Mouse (Mus musculus) layer of hippocampus, adult 8-10 months (tissue): ENCODE results near the gene Arhgap8. TPM values are rescaled to one million over a fixed set of nuclear protein-coding genes. Genes with fewer than 3 reads are reported as not detected.
A peak's percentile ranks its signal among the peaks of the same experiment; 100 is the strongest.
"Not testable (repeated sequence)": the region's sequence is repeated elsewhere in the genome, so short reads cannot be mapped to it uniquely, and the experiment has no call there.

ENCODE experiments used
- DNase-seq, 2 experiments: peaks; one replicate each; pipeline ENCODE4 v3.0.0; 2022; ENCODE audit warnings: low spot score in 2 of 2
- total RNA-seq, 4 experiments: library from RNA; stranded (reverse); gene quantifications; 2 replicates each; pipeline ENCODE4 v1.2.4; 2022

The Arhgap8 gene
- total RNA-seq, 4 experiments from 2014 or later: 0.18 to 0.76 (median 0.39) TPM; not detected in 1

GRCm38 (mm10) chr15:84731676-84732424, 12.0 kb downstream of the Arhgap8 start:
- DNase-seq: no peak

GRCm38 (mm10) chr15:84732425-84732749, 12.5 kb downstream of the Arhgap8 start:
- no peak for DNase-seq

DNA sequence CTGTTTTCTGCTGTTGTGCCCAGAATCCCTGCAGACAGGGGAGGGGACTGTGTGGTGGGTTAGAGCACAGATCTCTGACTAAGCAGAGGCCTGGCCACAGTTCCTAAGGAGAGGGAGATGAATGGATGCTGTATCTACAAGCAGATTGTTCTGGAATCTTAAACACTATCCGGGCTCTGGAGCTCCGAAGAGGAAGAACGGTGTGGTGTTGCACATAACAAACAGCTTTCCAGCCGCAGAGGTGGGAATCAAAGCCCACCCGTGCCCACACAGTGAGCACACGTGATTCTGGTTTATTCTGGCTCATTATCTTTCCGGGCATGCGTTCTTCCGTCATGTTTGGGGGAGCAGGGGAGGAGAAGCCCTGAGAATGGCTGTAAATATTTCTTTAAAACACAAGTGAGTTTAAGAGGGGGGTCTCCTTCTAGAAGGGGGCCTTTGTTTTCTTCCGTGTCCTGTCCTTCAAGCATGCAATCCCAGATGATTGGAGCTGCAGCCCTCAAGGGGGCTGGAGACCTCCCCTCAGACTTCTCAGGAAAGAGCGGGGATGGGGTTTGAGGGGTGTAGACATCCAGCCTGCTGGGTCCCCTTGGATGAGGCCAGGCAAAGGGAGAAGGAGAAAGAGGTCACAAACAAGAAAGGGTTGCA, 16.6 kb downstream of the Arhgap8 start:
- no peak for DNase-seq

DNA sequence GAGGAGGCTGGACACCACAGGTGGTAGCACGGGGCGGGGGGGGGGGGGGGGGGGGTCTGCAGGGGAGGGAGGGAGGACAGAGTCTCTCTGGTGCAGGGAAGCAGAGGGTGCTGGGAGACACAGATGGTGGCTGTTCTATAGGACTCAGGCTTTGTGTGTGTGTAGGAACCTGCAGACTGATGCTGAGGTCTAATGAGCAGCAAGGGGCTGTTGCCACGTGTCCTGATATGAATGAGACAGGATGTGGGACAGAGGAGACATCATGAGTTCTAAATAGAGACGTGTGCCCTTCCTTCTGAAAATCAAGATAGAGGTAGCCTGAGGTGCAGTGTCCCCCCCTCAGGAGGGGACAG, 17.1 kb downstream of the Arhgap8 start:
- no peak for DNase-seq

GRCm38 (mm10) chr15:84738246-84738645, 18.4 kb downstream of the Arhgap8 start:
- DNase-seq: no peak

DNA sequence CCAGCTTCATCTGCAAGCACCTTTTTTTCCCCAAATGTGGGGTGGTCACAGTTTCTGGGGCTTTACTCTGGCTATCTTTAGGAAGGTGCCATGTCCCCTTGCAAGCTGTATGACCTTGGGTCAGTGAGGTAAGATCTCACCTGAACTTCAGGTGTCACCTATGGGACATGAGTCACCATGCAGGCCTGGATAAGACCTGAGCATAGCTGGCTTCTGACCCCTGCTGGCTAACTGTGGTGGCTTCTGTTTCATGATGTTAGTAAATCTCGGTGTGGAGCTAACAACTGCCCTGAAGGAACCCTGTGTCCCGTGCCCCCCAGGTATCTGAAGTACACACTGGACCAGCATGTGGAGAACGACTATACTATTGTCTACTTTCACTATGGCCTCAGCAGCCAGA, 21.7 kb downstream of the Arhgap8 start:
- DNase-seq: no peak

DNA sequence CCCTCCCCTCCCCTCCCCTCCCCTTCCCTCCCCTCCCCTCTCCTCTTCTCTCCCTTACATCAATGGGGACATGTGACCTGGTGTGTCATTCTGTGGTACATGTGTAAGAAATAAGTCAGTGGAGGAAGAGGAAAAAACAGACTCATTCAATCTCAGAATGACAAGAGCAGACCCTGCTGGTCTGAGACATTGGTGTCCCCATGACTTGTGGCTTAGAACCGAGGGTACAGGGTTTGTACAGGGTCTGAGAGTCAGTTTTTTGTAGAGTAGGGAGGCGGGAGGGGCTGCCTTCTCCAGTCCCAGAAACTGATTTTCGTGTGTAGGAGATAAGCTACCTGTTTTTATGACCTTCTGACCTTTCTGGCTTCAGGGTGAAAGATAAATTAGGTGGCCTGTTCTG, 23.5 kb downstream of the Arhgap8 start:
- no peak for DNase-seq

GRCm38 (mm10) chr15:84744308-84744707, 24.5 kb downstream of the Arhgap8 start:
- DNase-seq: no peak

DNA sequence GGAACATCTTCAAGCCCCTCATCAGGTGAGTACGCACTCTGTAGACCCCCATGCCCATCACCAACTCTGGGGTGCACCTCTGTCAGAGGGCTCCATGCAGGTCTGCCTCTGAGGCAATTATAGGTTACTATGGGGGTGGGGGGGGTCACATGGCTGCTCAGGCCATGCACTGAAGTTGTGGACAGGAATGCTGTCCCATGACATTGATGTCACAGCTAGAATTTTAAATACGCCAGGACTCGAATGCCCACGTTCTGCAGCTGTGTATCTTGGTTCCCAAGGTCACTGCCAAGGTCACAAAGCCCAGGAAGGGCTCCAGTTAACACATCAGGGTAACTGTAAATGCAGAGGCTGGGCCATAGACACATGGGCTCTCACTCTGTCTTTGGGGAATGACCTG, 26.0 kb downstream of the Arhgap8 start:
- no peak for DNase-seq

GRCm38 (mm10) chr15:84754987-84755386, 35.1 kb downstream of the Arhgap8 start:
- DNase-seq: peak; percentile 32 to 75

DNA sequence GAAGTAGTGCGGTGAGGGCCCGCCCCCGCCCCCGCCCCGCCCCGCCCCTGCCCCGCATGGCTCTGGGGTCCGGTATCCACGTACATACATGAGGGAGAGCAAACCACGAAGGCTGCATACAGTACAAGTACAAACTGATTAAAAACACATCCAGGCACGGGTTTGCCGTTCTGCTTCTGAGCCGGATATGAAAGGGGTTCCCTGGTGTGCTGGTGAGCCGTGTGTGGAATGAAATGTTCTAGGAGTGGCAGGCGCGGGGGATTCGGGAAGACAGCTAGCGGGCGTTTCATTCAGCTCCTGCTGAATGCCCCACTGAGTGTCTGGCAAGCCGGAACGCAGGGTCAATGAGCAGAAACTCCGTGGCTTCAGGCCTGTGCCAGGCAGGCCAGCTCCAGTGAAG, 36.6 kb downstream of the Arhgap8 start:
- peak in 1 of 2 experiments; percentile 24 for DNase-seq

DNA sequence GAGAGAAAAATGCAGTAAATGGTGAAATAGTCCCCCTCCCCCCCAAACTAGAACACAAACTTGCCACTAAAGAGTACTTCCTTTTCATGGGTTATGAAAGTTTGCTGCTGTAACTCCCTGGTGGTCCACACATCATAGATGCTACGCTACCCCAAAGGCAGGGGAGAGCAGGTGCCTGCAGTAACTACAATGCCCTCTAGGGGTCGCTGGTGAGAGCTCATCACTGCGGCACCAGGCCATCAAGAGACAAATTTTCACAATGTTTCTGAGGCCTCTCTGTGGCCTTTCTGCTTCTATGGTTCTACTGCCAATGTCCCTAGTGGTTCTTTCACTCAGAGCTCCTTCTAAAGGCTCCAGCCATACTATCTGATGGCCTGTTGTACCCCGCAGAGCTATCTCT, 38.6 kb downstream of the Arhgap8 start:
- peak in 1 of 2 experiments; percentile 40 for DNase-seq

- no peak for DNase-seq
These were observed 43.0 kb downstream of the Arhgap8 start for GRCm38 (mm10) chr15:84762712-84763422.

DNA sequence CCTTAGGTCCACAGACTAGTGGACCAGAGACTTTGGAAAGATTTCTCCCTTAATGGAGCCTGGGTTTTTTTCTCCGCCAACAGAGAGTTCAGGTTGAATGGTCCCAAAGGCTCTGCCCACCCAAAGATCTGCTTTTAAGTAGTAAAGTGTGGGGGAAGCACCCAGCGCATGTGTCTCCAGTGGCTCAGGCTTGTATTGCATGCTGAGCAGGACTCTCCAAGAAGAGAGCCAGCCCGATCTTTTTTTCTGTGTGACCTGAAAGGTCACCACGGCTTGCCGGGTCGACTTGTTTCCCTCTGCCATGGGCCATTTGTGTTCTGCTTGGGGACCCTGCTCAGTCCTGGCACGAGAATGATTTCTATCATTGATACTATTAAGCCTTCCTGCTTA, 43.6 kb downstream of the Arhgap8 start:
- DNase-seq: no peak

DNA sequence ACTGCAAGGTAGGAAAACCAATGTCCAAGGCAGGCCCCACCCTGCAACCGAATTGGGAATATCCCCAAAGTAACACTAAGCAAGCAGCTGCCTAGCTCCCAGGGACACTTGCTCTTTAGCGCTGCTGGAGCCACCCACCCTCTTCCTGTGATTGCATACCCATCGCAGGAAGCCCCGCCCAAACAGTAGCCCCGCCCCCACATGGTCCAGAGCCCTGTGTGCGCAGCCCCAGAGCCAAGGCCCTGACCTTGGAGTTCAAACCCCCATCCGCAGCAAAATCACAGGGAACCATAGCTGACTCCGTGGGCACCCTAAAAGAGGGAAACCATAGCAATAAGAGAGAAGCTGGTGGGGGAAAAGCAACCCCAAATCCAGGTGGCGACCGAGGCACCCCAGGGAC, 46.8 kb downstream of the Arhgap8 start:
- no peak for DNase-seq

DNA sequence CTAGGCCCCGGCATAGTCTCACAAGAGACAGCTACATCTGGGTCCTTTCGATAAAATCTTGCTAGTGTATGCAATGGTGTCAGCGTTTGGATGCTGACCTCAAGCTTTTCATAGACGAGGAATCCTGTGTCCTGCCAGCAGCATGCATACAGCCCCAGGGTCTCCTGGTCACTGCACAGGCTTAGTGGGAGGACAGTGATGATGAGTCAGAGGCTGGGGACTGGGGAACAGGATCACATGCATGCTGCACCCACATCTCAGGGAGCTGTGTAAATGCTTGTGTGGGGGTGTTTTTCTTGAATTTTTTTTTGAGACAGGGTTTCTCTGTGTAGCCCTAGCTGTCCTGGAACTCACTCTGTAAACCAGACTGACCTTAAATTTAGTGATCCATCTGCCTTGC, 48.7 kb downstream of the Arhgap8 start:
- DNase-seq: not testable (repeated sequence)

DNA sequence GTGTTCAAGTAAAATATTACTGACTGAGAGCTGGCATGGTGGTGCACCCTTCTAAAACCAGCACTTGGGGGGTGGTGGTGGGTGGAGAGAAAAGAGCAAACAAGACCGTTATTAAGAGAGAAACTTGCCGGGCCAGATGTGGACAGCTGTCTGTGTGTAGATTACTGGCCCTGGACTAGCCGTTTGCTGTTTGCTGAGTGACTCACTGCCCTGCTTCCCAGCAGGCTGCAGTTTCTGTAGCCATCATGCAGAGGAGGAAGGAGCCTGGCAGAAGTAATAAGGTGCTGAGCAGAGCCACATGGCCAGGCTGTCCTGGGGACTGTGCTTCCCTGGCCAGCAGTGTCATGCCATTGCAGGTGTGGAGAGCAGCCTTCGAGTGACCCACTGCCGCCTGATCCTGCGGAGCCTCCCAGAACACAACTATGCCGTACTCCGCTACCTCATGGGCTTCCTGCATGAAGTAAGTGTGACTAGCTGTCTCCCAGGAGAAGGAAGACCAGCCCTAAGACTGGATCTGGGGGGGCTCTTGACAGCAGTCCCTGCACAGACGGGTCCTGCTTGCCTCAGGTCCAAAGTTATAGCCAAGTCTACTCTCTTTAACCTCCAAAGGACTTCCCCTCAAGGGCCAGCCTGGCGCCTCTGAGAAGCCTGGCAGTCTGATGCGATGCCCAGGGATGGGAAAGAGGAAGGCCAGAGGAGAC, 49.9 kb downstream of the Arhgap8 start:
- DNase-seq: no peak

GRCm38 (mm10) chr15:84772191-84773111, 52.6 kb downstream of the Arhgap8 start:
- DNase-seq: no peak

DNA sequence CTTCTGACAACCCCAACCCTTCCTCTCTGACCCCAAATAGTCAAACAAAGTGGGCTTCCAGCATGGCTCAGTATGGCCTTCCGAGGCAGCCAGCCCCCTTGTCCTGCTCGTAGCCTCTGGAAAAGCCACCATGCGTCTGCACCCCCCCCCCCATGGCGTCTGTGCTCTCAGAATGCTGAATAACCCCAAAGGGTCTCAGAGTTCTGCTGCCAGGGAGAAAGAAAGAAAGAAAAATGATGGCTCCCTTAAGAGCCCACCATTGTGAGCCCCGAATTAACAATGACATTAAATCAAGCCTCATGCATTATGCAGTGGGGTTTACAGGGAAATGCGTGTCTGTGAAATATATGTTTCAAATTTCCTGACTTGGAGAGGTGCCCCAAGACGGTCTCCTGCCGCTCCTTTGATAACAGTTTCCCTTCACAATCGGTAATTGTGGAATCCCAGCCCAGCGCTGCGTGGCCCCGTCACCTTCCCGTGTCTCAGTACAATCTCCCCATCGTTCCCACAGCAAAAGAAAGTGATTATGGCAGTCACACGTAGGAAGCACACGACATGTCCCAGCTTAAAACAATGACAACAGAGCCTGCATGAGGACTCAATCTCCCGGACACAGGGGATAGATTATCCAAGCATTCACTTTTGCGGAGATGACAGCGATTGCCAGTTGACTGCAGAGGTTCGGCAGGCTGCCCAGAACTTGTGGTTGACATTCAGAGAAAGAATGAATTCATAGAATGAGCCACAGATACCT, 55.7 kb downstream of the Arhgap8 start:
- no peak for DNase-seq

DNA sequence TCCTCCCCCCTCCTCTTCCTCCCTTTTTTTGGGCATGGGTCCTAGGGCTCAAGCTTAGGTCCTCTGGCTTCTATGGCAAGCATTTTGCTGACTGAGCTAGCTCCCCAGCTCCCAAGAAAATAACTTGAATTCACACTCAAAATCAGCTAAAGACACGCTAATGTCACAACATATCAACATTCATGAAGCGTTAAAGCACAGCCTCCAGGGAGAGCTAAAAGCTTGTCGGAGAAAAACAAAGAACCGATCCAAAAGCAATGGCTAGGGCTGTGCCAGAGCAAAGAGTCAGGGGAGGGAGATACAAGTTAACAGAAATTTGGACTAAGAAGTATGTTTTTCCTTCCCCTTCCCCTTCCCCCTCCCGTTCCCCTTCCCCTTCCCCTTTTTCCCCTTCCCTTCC, 58.7 kb downstream of the Arhgap8 start:
- DNase-seq: no peak
